Mouse (Mus musculus): ENCODE data around the gene Nme7.

GRCm38 (mm10) chr1:164428644-164429043, 124.7 kb downstream of the Nme7 start:
- TF ChIP-seq CTCF (IDR thresholded peaks at IDR 0.05; ENCODE audit: low read depth) (no peak), EP300 (IDR thresholded peaks at IDR 0.05; ENCODE audit: low read depth) (no peak)
